Mouse (Mus musculus): ENCODE data around the gene Ret. TPM values are rescaled to one million over a fixed set of nuclear protein-coding genes. Genes with fewer than 3 reads are reported as not detected.

Gene Ret
- polyA plus RNA-seq, 1 experiment from 2014 or later = 0.20 TPM

GRCm38 (mm10) chr6:118205176-118205890 lies 7.8 kb upstream of the Ret start:
- Histone ChIP-seq H3K9ac (ENCODE audit: low read depth, low read length) (no peak overlapping the region), H3K4me3 (ENCODE audit: low read depth, low read length) (no peak overlapping the region), H3K36me3 (ENCODE audit: control insufficient read depth, insufficient read depth, low read length) (no peaks in the 10 kb centered on the region), H3K9me3 (replicated peaks; ENCODE audit: control insufficient read depth, low read length) (no peaks in the 10 kb centered on the region), H3K4me1 (ENCODE audit: control insufficient read depth, insufficient read depth, low read length) (no peaks in the 10 kb centered on the region), H3K4me2 (no peak overlapping the region), H3K27ac (ENCODE audit: low read depth, low read length) (no peak overlapping the region), H3K27me3 (ENCODE audit: control insufficient read depth, insufficient read depth, low read length) (peaks cover 22% of the 10 kb centered on the region)
- WGBS (ENCODE audit: insufficient replicate concordance) = 46% methylated on average over 7 of the region's 7 CpGs
- no peak for ATAC-seq (replicated peaks; ENCODE audit: insufficient number of reproducible peaks, low FRiP score, low TSS enrichment)

DNA sequence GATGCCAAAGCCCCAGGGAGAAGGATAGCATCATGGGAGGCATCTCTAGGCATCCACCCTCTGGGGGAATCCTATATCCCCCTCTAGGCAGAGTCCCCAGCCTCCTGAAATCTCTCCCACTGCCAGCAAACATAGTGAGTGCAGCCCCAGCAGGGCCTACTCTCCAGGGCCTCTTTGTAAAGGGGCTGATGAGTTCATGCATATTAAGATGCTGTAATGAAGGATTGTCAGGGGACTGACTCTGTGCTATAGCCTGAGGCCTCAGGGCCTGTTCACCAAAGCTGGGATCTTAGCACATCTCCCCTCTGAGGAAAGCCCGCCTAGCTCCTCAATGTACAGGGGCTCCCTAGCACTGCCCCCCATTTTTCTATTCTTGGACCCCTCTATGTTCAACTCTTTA lies 6.6 kb upstream of the Ret start:
- no peaks in the 10 kb centered on the region for H3K36me3 ChIP-seq (ENCODE audit: control insufficient read depth, insufficient read depth, low read length)
- H3K9me3 ChIP-seq (replicated peaks; ENCODE audit: control insufficient read depth, low read length) = no peaks in the 10 kb centered on the region
- 83% methylated on average over 1 of the region's 1 CpGs for WGBS (ENCODE audit: insufficient replicate concordance)
- H3K27me3 ChIP-seq (ENCODE audit: control insufficient read depth, insufficient read depth, low read length) = peaks cover 34% of the 10 kb centered on the region
- H3K4me3 ChIP-seq (ENCODE audit: low read depth, low read length) = no peak overlapping the region
- no peak overlapping the region for H3K9ac ChIP-seq (ENCODE audit: low read depth, low read length)
- no peak overlapping the region for H3K4me2 ChIP-seq
- no peak overlapping the region for H3K27ac ChIP-seq (ENCODE audit: low read depth, low read length)
- no peak for ATAC-seq (replicated peaks; ENCODE audit: insufficient number of reproducible peaks, low FRiP score, low TSS enrichment)
- no peaks in the 10 kb centered on the region for H3K4me1 ChIP-seq (ENCODE audit: control insufficient read depth, insufficient read depth, low read length)

- H3K4me3 ChIP-seq (ENCODE audit: low read depth, low read length) = peak overlapping the region; percentile 58
- peaks cover 85% of the 10 kb centered on the region for H3K27me3 ChIP-seq (ENCODE audit: control insufficient read depth, insufficient read depth, low read length)
- H3K4me2 ChIP-seq = peak overlapping the region; percentile 100
- H3K4me1 ChIP-seq (ENCODE audit: control insufficient read depth, insufficient read depth, low read length) = no peaks in the 10 kb centered on the region
- no peak overlapping the region for H3K27ac ChIP-seq (ENCODE audit: low read depth, low read length)
- under 1% methylated on average over 74 of the region's 84 CpGs for WGBS (ENCODE audit: insufficient replicate concordance)
- H3K9me3 ChIP-seq (replicated peaks; ENCODE audit: control insufficient read depth, low read length) = no peaks in the 10 kb centered on the region
- ATAC-seq (replicated peaks; ENCODE audit: insufficient number of reproducible peaks, low FRiP score, low TSS enrichment) = peak; percentile 46
- no peaks in the 10 kb centered on the region for H3K36me3 ChIP-seq (ENCODE audit: control insufficient read depth, insufficient read depth, low read length)
- 0 out of 2 replicates have a peak overlapping the region, but pooled peaks have one; percentile 46 for H3K9ac ChIP-seq (ENCODE audit: low read depth, low read length)
Measured at GRCm38 (mm10) chr6:118196751-118197439, 623 bp downstream of the Ret start.

GRCm38 (mm10) chr6:118195108-118195507 lies 2.4 kb downstream of the Ret start:
- no peak overlapping the region for H3K27ac ChIP-seq (ENCODE audit: low read depth, low read length)
- no peak for ATAC-seq (replicated peaks; ENCODE audit: insufficient number of reproducible peaks, low FRiP score, low TSS enrichment)
- H3K4me1 ChIP-seq (ENCODE audit: control insufficient read depth, insufficient read depth, low read length) = no peaks in the 10 kb centered on the region
- peaks cover 71% of the 10 kb centered on the region for H3K27me3 ChIP-seq (ENCODE audit: control insufficient read depth, insufficient read depth, low read length)
- no peak overlapping the region for H3K4me3 ChIP-seq (ENCODE audit: low read depth, low read length)
- no peak overlapping the region for H3K4me2 ChIP-seq
- H3K9me3 ChIP-seq (replicated peaks; ENCODE audit: control insufficient read depth, low read length) = no peaks in the 10 kb centered on the region
- H3K9ac ChIP-seq (ENCODE audit: low read depth, low read length) = no peak overlapping the region
- 27% methylated on average over 8 of the region's 8 CpGs for WGBS (ENCODE audit: insufficient replicate concordance)
- H3K36me3 ChIP-seq (ENCODE audit: control insufficient read depth, insufficient read depth, low read length) = no peaks in the 10 kb centered on the region

DNA sequence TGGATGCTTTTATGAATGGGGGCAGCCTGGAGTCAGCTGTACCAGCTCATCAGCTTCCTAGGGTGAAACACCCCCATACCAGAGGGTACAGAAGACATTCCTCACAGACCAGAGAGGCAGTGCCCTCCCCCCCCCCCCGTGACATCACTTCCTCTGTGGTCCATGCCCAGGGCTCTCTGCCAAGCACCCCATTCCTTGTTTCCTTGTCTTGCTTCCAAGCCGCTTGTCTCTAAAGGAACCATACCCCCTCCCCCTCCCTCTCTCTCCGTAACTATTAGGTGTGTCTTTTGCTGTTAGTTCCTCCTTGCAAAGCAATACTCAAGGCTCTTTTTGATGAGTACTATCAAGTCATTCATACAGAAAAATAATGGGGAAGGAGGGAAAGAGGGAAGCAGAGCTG lies 4.6 kb downstream of the Ret start:
- no peak overlapping the region for H3K4me2 ChIP-seq
- ATAC-seq (replicated peaks; ENCODE audit: insufficient number of reproducible peaks, low FRiP score, low TSS enrichment) = no peak

DNA sequence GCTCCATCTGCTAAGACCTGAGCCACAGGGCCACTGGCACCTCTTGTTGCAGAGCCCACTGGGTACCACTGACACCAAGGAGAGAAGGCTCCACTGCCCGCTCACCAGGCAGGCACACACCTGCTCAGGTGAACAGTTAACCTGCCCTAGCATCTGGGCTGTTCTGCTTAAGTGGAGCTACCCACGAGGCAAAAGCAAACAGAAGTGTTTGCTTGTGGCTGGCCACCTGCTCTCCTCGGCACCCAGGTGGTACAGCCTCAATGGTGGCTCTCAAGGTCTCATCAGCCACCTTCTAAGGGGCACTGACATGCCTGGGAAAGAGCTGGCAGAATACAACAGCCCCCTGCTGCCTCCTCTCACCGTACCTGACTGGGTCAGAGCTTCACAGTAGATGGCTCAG lies 5.3 kb downstream of the Ret start:
- 48% methylated on average over 4 of the region's 4 CpGs for WGBS (ENCODE audit: insufficient replicate concordance)
- Histone ChIP-seq H3K27me3 (ENCODE audit: control insufficient read depth, insufficient read depth, low read length) (peaks cover 47% of the 10 kb centered on the region), H3K4me1 (ENCODE audit: control insufficient read depth, insufficient read depth, low read length) (peaks cover 3% of the 10 kb centered on the region; the same call in 1 of the 2 replicates), H3K36me3 (ENCODE audit: control insufficient read depth, insufficient read depth, low read length) (no peaks in the 10 kb centered on the region), H3K4me2 (no peak overlapping the region), H3K4me3 (ENCODE audit: low read depth, low read length) (no peak overlapping the region), H3K9ac (ENCODE audit: low read depth, low read length) (no peak overlapping the region), H3K9me3 (replicated peaks; ENCODE audit: control insufficient read depth, low read length) (no peaks in the 10 kb centered on the region), H3K27ac (ENCODE audit: low read depth, low read length) (no peak overlapping the region)
- no peak for ATAC-seq (replicated peaks; ENCODE audit: insufficient number of reproducible peaks, low FRiP score, low TSS enrichment)

More for the DNA sequence above, 4.6 kb downstream of the Ret start:
- H3K9ac ChIP-seq (ENCODE audit: low read depth, low read length) = no peak overlapping the region
- H3K4me1 ChIP-seq (ENCODE audit: control insufficient read depth, insufficient read depth, low read length) = peaks cover 3% of the 10 kb centered on the region; the same call in 1 of the 2 replicates
- no peak overlapping the region for H3K4me3 ChIP-seq (ENCODE audit: low read depth, low read length)
- no peak overlapping the region for H3K27ac ChIP-seq (ENCODE audit: low read depth, low read length)
- no peaks in the 10 kb centered on the region for H3K36me3 ChIP-seq (ENCODE audit: control insufficient read depth, insufficient read depth, low read length)
- peaks cover 50% of the 10 kb centered on the region for H3K27me3 ChIP-seq (ENCODE audit: control insufficient read depth, insufficient read depth, low read length)
- no peaks in the 10 kb centered on the region for H3K9me3 ChIP-seq (replicated peaks; ENCODE audit: control insufficient read depth, low read length)
- WGBS (ENCODE audit: insufficient replicate concordance) = 59% methylated on average over 2 of the region's 3 CpGs

GRCm38 (mm10) chr6:118189764-118190163 lies 7.8 kb downstream of the Ret start:
- Histone ChIP-seq H3K4me3 (ENCODE audit: low read depth, low read length) (no peak overlapping the region), H3K27ac (ENCODE audit: low read depth, low read length) (no peak overlapping the region), H3K36me3 (ENCODE audit: control insufficient read depth, insufficient read depth, low read length) (no peaks in the 10 kb centered on the region), H3K27me3 (ENCODE audit: control insufficient read depth, insufficient read depth, low read length) (peaks cover 23% of the 10 kb centered on the region), H3K9me3 (replicated peaks; ENCODE audit: control insufficient read depth, low read length) (no peaks in the 10 kb centered on the region), H3K9ac (ENCODE audit: low read depth, low read length) (no peak overlapping the region), H3K4me2 (no peak overlapping the region), H3K4me1 (ENCODE audit: control insufficient read depth, insufficient read depth, low read length) (peaks cover 3% of the 10 kb centered on the region; the same call in 1 of the 2 replicates)
- ATAC-seq (replicated peaks; ENCODE audit: insufficient number of reproducible peaks, low FRiP score, low TSS enrichment) = no peak
- 51% methylated on average over 3 of the region's 3 CpGs for WGBS (ENCODE audit: insufficient replicate concordance)

DNA sequence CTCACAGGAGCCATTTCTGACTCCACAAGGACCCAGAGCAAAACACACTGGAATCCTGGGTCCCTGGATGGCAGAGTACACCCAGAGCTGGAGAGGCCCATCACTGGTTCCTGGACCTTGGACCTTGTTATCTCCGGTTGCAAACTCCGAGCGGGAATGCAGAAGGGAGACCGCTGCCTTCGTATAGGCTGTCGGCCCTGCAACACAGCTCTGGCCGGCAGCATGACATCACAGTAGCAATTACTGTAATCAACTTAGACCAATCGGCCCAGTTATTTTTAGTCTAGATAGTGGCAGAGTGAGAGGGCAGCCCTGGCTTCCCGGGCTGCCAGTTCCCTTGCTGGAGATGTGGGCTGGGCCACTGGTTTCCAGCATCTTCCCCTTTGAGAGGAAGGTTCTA lies 8.9 kb downstream of the Ret start:
- Histone ChIP-seq H3K9me3 (replicated peaks; ENCODE audit: control insufficient read depth, low read length) (no peaks in the 10 kb centered on the region), H3K27me3 (ENCODE audit: control insufficient read depth, insufficient read depth, low read length) (peaks cover 15% of the 10 kb centered on the region), H3K27ac (ENCODE audit: low read depth, low read length) (no peak overlapping the region), H3K4me1 (ENCODE audit: control insufficient read depth, insufficient read depth, low read length) (peaks cover 3% of the 10 kb centered on the region; the same call in 1 of the 2 replicates), H3K9ac (ENCODE audit: low read depth, low read length) (no peak overlapping the region), H3K4me3 (ENCODE audit: low read depth, low read length) (no peak overlapping the region), H3K4me2 (peak overlapping the region; percentile 9; the same call in 1 of the 2 replicates), H3K36me3 (ENCODE audit: control insufficient read depth, insufficient read depth, low read length) (no peaks in the 10 kb centered on the region)
- WGBS (ENCODE audit: insufficient replicate concordance) = 24% methylated on average over 9 of the region's 9 CpGs
- no peak for ATAC-seq (replicated peaks; ENCODE audit: insufficient number of reproducible peaks, low FRiP score, low TSS enrichment)

Measured in heart, embryonic 11.5 days (tissue).